Mouse (Mus musculus): ENCODE results near the gene Zglp1. TPM values are rescaled to one million over a fixed set of nuclear protein-coding genes. Genes with fewer than 3 reads are reported as not detected.
A peak's percentile ranks its signal among the peaks of the same experiment; 100 is the strongest.

Gene Zglp1
- polyA plus RNA-seq, 1 experiment from 2014 or later: 0.63 TPM

DNA sequence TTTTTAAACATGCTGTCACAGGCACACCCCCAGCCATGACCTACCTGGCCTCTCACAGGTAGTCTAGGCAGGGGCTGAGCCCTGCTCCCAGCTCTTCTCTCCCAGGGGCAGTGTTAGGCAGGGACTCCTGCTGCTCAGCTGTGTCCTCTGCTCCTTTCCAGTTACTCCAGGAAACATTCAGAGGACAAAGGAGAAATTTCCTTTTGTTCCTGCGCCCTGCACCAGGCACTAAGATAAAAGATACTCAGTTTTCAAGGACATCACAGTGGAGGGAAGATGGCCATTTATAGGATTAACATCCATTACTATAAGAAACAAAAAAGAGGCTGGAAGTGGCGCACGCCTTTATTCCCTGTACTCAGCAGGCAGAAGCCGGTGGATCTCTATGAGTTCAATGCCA is 29.1 kb upstream of the Zglp1 start:
- no peak overlapping the region for H3K27ac ChIP-seq (replicated peaks)
- H3K9ac ChIP-seq: no peak overlapping the region
- 80% methylated on average over 4 of the region's 4 CpGs for WGBS (ENCODE audit: insufficient replicate concordance)

DNA sequence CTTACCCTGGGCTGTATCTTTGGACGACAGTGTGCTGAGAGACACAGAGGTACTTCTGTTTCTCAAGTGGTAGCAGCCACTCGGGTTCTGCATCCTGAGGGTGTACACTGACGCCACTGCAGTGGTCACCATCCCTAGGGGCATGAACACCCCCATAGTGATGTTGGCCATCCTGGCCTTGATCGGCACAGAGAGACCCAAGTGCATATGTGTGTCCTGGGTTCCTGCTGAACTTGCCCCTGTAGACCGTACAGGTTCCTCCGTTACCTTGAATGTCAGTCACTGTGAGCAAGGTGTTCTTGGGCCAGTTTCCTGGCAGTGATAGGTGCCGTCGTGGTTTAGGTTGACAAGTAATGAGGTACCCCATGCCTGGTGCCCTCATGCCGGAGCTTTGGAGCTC is 26.5 kb upstream of the Zglp1 start:
- no peak for ATAC-seq (ENCODE audit: insufficient read depth)
- peaks cover 55% of the 10 kb centered on the region for H3K4me1 ChIP-seq (replicated peaks)
- H3K4me3 ChIP-seq (replicated peaks): no peak overlapping the region
- no peak overlapping the region for H3K9ac ChIP-seq
- H3K27ac ChIP-seq (replicated peaks): no peak overlapping the region
- no peaks in the 10 kb centered on the region for H3K9me3 ChIP-seq (replicated peaks)
- H3K36me3 ChIP-seq (replicated peaks): peaks cover 23% of the 10 kb centered on the region
- H3K27me3 ChIP-seq: no peaks in the 10 kb centered on the region
- H3K4me2 ChIP-seq: no peak overlapping the region
- WGBS (ENCODE audit: insufficient replicate concordance): 86% methylated on average over 9 of the region's 9 CpGs

More for the DNA sequence above, 29.1 kb upstream of the Zglp1 start:
- no peak overlapping the region for H3K4me2 ChIP-seq
- no peak for ATAC-seq (ENCODE audit: insufficient read depth)
- peaks cover 44% of the 10 kb centered on the region for H3K4me1 ChIP-seq (replicated peaks)
- H3K4me3 ChIP-seq (replicated peaks): no peak overlapping the region
- no peaks in the 10 kb centered on the region for H3K9me3 ChIP-seq (replicated peaks)
- no peaks in the 10 kb centered on the region for H3K36me3 ChIP-seq (replicated peaks)
- no peaks in the 10 kb centered on the region for H3K27me3 ChIP-seq

DNA sequence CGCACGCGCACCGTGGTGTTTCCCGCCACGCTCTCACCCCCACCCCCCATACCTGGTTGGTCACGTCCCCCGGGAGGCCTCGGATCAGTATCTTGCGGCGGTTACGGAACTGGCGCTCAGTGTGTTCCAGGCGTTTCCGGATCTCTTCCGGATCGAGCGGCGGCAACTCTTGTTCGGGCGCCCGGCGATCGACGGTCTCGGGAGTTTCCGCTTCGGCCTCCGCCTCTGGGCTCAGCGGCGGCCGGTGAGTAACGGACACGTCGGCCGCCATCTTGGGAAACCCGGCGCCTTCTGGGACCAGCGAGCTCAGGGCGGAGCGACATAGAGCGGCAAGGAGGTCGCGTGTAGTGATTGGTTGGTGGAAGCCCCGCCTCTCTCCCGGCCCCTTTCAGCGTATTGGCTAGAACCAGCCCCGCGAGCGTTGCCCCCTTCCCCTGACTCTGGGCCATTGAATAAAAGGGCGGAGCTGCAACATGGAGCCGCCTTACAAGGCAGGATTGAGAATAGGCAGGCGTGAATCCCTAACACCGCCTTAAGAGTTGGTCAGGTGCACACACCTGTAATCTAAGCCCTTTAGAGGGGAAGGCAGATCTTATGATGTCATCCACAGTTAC is 24.9 kb upstream of the Zglp1 start, which contains the start of the genes Gm38431 and Raver1:
Gene Gm38431 (minus strand): TSS at position 291 of the 614 bp plus-strand sequence.
Gene Raver1 (minus strand): TSS at position 302 of the 614 bp plus-strand sequence.
- ATAC-seq (ENCODE audit: insufficient read depth): peak; percentile 98
- Histone ChIP-seq H3K4me1 (replicated peaks) (peaks cover 48% of the 10 kb centered on the region), H3K27ac (replicated peaks) (peak within 1 kb of the TSS; percentile 84), H3K36me3 (replicated peaks) (peaks cover 39% of the 10 kb centered on the region), H3K9ac (peak within 1 kb of the TSS; percentile 66), H3K4me3 (replicated peaks) (peak within 1 kb of the TSS; percentile 76), H3K4me2 (peak within 1 kb of the TSS; percentile 82), H3K9me3 (replicated peaks) (no peaks in the 10 kb centered on the region), H3K27me3 (no peaks in the 10 kb centered on the region)
- WGBS (ENCODE audit: insufficient replicate concordance): under 1% methylated on average over 54 of the region's 54 CpGs

DNA sequence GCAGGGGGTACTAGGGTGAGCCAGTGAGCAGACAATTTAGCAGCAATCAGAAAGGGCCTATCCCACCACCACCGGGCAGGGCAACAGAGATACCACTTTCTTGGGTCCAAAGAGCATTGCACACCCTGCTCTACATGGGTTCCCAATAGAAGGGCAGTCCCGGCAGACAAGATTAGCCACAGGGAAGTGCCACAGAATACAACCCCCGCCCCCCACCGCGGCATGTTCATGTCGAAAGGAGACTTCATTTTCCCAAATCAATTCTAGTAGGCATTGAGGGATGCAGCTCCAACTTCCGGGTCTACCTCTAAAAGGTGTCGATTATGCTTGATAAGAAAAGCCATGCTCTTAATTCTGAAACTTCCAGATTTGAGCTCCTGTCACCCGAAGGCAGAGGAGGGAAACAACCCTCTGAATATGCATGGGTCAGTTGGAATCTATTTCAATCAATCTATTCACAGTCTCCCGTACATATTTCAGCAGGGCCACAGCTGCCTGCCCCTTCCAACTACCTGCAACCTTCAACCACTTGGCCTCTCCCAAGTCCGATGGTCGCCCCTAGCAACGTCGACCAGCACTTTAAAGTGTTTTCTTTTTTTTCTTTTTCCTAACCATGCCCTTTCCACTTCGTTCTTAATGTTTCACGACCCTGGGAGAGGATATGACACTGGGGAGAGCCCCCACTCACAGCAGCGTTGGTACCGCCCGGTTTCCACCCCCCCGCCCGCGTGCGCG is 24.2 kb upstream of the Zglp1 start:
- Histone ChIP-seq H3K27me3 (no peaks in the 10 kb centered on the region), H3K9ac (peak overlapping the region; percentile 66), H3K9me3 (replicated peaks) (no peaks in the 10 kb centered on the region), H3K36me3 (replicated peaks) (peaks cover 46% of the 10 kb centered on the region), H3K4me1 (replicated peaks) (peaks cover 48% of the 10 kb centered on the region), H3K4me3 (replicated peaks) (peak overlapping the region; percentile 76), H3K27ac (replicated peaks) (peak overlapping the region; percentile 84), H3K4me2 (peak overlapping the region; percentile 82)
- under 1% methylated on average over 24 of the region's 24 CpGs for WGBS (ENCODE audit: insufficient replicate concordance)
- ATAC-seq (ENCODE audit: insufficient read depth): peak; percentile 2; the same call in 1 of the 2 replicates

DNA sequence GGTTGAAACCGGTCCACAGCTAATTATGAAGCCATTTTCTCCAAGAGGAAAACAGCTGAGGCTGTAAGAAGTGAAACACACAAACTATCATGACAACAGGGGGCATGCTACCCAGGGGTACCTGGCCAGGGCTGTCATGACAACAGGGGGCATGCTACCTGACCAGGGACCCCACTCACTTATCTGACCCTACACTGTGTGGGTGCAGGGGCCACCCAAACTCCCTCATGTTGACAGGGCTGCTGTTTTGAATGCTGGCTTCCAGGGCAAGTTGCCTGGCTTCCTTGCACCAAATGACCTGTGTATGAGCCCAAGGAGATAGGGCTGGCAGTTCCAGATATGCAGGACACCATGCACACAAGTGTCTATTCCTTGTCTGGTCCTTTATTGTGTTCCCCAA is 23.6 kb upstream of the Zglp1 start:
- Histone ChIP-seq H3K9me3 (replicated peaks) (no peaks in the 10 kb centered on the region), H3K27ac (replicated peaks) (peak overlapping the region; percentile 84; the same call in 1 of the 2 replicates), H3K4me1 (replicated peaks) (peaks cover 48% of the 10 kb centered on the region), H3K4me2 (peak overlapping the region; percentile 82), H3K4me3 (replicated peaks) (peak overlapping the region; percentile 76), H3K27me3 (no peaks in the 10 kb centered on the region), H3K9ac (peak overlapping the region; percentile 66), H3K36me3 (replicated peaks) (peaks cover 52% of the 10 kb centered on the region)
- 94% methylated on average over 1 of the region's 1 CpGs for WGBS (ENCODE audit: insufficient replicate concordance)
- ATAC-seq (ENCODE audit: insufficient read depth): no peak

DNA sequence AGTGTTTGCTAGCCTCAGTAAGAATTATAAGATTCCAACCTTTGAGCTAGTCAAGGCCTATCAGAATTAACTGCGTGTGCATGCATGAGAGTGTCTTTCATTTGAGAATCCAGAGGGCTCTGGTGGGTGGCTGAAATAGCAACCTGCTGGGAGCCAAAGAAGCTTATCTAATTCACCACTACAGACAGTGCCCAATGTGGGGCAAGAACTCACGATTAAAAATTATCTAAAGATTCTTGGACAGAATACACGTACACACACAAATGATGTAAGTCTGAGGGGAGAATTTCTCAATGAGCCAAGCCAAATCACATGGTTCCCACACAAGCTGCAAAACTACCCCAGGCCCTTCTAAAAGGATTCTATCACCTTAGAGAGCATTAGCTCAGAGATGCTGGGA is 16.4 kb upstream of the Zglp1 start:
- Histone ChIP-seq H3K27ac (replicated peaks) (no peak overlapping the region), H3K4me2 (no peak overlapping the region), H3K9me3 (replicated peaks) (no peaks in the 10 kb centered on the region), H3K36me3 (replicated peaks) (peaks cover 97% of the 10 kb centered on the region), H3K27me3 (no peaks in the 10 kb centered on the region), H3K9ac (no peak overlapping the region), H3K4me1 (replicated peaks) (peaks cover 30% of the 10 kb centered on the region), H3K4me3 (replicated peaks) (no peak overlapping the region)
- ATAC-seq (ENCODE audit: insufficient read depth): no peak; the same call in 1 of the 2 replicates
- 50% methylated on average over 3 of the region's 3 CpGs for WGBS (ENCODE audit: insufficient replicate concordance)

DNA sequence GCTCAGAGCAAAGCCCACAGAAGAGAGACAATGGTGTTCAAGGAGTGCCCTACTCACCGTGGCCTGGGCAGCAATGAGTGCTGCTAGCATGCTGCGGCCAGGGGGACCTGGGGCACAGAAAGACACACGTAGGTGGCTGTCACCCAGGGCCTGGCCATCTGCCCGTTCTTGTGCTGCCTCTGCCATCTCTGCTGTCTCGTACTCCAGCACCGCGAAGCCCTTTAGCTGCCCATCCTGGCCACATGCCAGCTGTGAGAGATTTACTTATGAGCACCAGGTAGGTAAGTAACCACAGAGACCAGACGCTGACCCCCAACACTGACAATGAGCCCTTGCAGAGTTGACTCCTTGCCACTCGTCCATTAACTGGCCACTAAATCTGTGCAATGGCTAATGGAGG is 14.2 kb upstream of the Zglp1 start:
- Histone ChIP-seq H3K27ac (replicated peaks) (no peak overlapping the region), H3K36me3 (replicated peaks) (peaks cover 97% of the 10 kb centered on the region)
- 81% methylated on average over 9 of the region's 9 CpGs for WGBS (ENCODE audit: insufficient replicate concordance)

DNA sequence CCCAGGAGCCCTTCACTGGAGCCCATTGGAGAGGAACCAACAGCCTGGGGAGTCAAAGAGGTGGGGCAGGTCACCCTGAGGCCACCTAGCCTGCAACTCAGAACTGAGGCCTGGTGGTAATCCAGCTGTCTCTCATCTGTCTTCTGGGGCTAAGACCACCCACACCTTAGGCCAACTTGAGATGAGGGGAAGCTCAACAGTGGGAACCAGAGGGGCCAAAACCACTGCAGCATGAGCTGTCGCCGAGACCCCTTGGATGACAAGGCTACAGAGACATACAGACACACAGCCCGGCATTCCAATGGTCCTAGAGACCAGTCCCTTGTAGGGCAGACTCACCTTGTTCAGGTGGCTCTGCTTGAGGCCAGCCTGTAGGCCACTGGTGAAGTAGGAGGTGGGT is 8.7 kb upstream of the Zglp1 start:
- H3K36me3 ChIP-seq (replicated peaks): peaks cover 69% of the 10 kb centered on the region
- WGBS (ENCODE audit: insufficient replicate concordance): 83% methylated on average over 3 of the region's 3 CpGs
- no peaks in the 10 kb centered on the region for H3K27me3 ChIP-seq
- no peak overlapping the region for H3K9ac ChIP-seq
- no peak overlapping the region for H3K4me2 ChIP-seq
- H3K4me3 ChIP-seq (replicated peaks): no peak overlapping the region
- no peak overlapping the region for H3K27ac ChIP-seq (replicated peaks)
- H3K4me1 ChIP-seq (replicated peaks): peaks cover 33% of the 10 kb centered on the region
- no peaks in the 10 kb centered on the region for H3K9me3 ChIP-seq (replicated peaks)
- ATAC-seq (ENCODE audit: insufficient read depth): no peak

More for the DNA sequence above, 14.2 kb upstream of the Zglp1 start:
- H3K4me3 ChIP-seq (replicated peaks): no peak overlapping the region
- no peak for ATAC-seq (ENCODE audit: insufficient read depth)
- no peak overlapping the region for H3K9ac ChIP-seq
- H3K4me2 ChIP-seq: no peak overlapping the region
- H3K9me3 ChIP-seq (replicated peaks): no peaks in the 10 kb centered on the region
- no peaks in the 10 kb centered on the region for H3K27me3 ChIP-seq
- H3K4me1 ChIP-seq (replicated peaks): peaks cover 22% of the 10 kb centered on the region

DNA sequence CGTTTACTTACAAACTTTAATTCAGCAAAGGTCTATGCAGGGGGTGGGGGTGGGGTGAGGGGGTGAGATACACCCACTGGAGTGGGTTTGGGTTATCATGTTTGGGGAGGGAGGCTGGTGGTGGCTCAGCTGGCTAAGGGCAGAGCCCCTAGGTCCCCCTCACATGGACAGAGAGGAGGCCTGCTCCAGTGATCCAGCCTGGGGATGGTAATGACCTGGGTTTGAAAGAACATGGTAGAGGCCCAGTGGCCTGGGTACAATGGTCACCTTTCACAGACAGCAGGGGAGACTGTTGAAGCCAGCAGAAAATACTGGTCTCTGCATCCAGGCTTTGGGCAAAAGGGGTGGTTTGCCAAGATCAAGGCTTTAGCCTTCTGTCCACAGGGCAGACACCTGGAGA is 7.3 kb upstream of the Zglp1 start:
- no peak overlapping the region for H3K4me3 ChIP-seq (replicated peaks)
- H3K9ac ChIP-seq: no peak overlapping the region
- H3K4me2 ChIP-seq: peak overlapping the region; percentile 96; the same call in 1 of the 2 replicates
- H3K9me3 ChIP-seq (replicated peaks): no peaks in the 10 kb centered on the region
- peaks cover 33% of the 10 kb centered on the region for H3K4me1 ChIP-seq (replicated peaks)
- H3K36me3 ChIP-seq (replicated peaks): peaks cover 58% of the 10 kb centered on the region
- H3K27me3 ChIP-seq: no peaks in the 10 kb centered on the region
- peak overlapping the region; percentile 33; the same call in 1 of the 2 replicates for H3K27ac ChIP-seq (replicated peaks)
- no peak for ATAC-seq (ENCODE audit: insufficient read depth)
- WGBS (ENCODE audit: insufficient replicate concordance): 57% methylated on average over 1 of the region's 1 CpGs

DNA sequence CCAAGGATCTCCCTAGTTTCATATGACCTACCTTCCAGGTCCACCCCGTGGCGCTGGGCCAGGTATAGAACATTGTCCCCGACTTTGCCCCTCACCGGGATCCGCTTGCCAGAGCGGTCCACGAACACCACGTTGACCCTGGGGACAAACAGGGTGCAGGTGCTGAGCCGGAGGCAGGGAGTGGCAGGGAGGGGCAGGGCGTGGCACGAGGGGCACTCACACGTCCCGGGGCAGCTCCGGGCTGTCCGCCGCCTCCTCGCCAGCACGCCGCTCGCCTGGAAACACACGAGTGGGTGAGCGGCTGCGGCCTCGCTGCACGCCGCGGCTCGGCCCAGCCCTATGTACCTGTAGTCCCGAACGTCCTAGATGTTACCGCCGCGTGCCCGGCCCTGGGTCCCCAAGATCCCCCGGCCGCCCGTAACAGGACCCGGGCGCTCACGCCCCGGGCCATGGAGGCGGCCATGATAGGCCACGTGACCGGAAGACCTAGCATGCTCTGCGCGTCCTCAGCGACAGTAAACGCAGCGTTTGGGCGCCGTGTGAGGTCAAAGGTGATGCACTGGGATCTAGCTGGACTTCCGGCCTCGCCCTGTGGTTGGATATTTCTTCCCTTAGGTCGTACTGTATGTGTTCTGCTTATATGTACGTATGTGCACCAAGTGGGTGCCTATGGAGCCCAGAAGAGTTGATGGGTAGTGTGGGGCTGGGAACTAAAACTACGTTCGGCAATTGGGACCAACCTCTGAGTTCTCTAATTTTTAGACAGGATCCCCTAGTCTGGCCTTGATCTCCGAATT is 6.3 kb upstream of the Zglp1 start, which contains the start of the genes Gm49373 and Fdx1l:
Gene Gm49373 (minus strand): TSS at position 53 of the 797 bp plus-strand sequence.
Gene Fdx1l (minus strand): TSS at position 571 of the 797 bp plus-strand sequence.
- Histone ChIP-seq H3K9me3 (replicated peaks) (no peaks in the 10 kb centered on the region), H3K4me3 (replicated peaks) (peak within 1 kb of the TSS; percentile 90), H3K27ac (replicated peaks) (peak within 1 kb of the TSS; percentile 60), H3K9ac (peak within 1 kb of the TSS; percentile 72), H3K4me2 (peak within 1 kb of the TSS; percentile 96), H3K4me1 (replicated peaks) (peaks cover 33% of the 10 kb centered on the region), H3K36me3 (replicated peaks) (peaks cover 51% of the 10 kb centered on the region), H3K27me3 (no peaks in the 10 kb centered on the region)
- peak; percentile 86 for ATAC-seq (ENCODE audit: insufficient read depth)
- WGBS (ENCODE audit: insufficient replicate concordance): 2% methylated on average over 58 of the region's 58 CpGs

Measured in liver, embryonic 15.5 days (tissue).